Mouse (Mus musculus): ENCODE data around the gene D230025D16Rik.
A peak's percentile ranks its signal among the peaks of the same experiment; 100 is the strongest.
"Not testable (repeated sequence)": the region's sequence is repeated elsewhere in the genome, so short reads cannot be mapped to it uniquely, and the experiment has no call there.

Gene D230025D16Rik

DNA sequence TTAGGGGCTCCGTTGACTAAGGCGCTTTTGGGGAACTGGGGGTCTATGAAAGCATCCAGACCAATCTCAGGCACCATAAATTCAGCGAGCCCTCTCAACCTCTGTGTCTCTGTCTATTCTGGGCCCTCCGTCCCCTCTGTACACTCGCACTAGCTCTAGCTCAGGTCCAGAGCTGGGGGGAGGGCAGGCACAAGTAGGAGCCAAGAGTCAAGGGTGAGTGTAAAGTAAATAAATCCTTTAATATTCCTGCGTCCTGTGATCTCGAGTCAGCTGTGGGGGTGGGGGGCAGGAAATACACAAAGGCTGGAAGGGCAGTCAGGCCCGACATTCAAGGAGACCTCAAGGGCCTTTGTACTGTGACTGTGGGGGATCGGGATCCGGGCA lies 44.1 kb downstream of the D230025D16Rik start:
- DNase-seq: no peak

- no peak for DNase-seq
These were observed 44.6 kb downstream of the D230025D16Rik start, which contains the start of gene Hsf4 for GRCm38 (mm10) chr8:105269461-105269947. Gene Hsf4, plus strand, starts transcription at chr8:105269801.

DNA sequence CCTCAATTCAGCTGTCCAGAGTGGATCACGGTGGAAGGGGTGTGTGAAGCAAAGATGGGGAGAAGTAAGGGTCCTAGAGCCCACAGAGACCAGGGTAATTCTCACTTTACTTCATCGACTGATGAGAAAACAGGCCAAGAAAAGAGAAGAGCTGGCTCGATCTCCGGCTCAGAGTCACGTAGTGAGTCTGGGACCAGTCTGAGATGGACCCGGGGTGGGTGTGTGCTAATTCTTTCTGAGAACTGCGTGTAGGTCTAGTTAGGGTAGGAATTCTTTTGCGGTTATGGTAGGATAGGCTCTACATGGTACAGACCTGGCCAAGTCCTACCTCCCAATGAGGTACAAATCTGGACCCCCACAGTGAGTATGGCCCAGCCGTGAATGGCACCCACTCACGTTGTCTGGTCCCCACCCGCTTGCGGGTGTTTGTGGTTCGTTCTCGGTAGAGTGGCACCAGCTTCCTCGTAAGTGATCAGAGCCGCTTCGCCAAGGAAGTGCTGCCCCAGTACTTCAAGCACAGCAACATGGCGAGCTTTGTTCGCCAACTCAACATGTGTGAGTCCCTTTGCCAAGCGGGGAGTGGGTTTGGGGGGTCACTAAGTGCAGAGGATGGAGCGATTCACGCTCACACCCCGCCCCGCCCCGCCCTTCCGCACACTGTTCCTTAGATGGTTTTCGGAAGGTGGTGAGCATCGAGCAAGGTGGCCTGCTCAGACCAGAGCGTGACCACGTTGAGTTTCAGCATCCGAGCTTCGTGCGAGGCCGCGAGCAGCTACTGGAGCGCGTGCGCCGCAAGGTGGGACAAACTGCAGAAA lies 45.4 kb downstream of the D230025D16Rik start:
- DNase-seq: no peak

- no peak for DNase-seq
These were observed 45.9 kb downstream of the D230025D16Rik start for GRCm38 (mm10) chr8:105270916-105271186.

DNA sequence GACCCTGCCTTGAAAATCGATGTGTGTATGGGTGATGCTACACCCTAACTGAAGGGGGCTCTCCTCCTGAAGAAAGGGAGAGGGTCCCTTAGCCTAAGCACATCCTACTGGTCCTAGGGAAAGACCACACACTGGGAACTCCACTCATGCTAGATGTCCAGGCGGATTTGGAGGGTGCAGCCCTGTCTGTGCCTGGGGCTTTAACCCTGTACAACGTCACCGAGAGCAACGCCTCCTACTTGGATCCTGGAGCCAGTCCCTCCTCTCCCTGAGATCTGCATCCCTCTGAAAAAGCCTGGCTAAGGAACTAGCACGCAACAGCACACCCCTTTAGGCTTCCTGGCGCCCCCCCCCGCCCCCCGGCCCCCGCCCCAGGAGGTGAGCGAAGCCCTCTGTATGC lies 50.4 kb downstream of the D230025D16Rik start:
- no peak for DNase-seq

GRCm38 (mm10) chr8:105275840-105276239 lies 50.9 kb downstream of the D230025D16Rik start, which contains the start of gene Nol3:
Gene Nol3, plus strand, starts transcription at chr8:105276140.
- no peak for DNase-seq

- DNase-seq: no peak
These were observed 51.6 kb downstream of the D230025D16Rik start for GRCm38 (mm10) chr8:105276292-105277120.

DNA sequence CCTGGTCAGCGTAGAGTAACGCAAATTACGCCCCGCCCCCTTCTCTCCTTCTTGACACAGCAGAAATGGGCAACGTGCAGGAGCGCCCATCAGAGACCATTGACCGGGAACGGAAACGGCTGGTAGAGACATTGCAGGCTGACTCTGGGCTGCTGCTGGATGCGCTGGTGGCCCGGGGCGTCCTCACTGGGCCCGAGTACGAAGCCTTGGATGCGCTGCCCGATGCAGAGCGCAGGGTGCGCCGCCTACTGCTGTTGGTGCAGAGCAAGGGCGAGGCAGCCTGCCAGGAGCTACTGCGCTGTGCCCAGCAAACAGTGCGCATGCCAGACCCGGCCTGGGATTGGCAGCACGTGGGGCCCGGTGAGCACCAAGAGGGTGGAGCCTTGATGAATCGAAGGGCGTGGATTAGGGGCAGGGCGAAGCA lies 54.0 kb downstream of the D230025D16Rik start:
- no peak for DNase-seq

- DNase-seq: no peak
These were observed 55.6 kb downstream of the D230025D16Rik start for GRCm38 (mm10) chr8:105280567-105280966.

DNA sequence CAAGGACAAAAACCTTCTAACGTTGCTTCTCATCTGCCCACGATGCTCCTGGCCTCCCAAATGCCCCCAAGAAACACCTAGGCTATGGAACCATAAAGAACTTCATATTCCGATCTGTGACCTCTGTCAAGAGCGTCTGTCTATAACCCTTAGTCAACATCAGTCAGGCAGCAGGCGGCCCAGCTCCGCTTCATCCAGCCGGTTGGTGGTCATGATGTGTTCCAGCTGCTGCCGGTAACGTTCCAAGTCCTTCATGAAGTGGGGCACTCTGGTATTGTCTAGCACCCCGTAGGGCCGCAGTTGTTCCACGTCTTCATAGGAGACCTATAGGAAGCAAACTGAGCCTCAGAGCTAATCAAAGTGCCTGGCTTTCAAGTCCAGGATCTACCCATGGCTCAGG lies 56.9 kb downstream of the D230025D16Rik start:
- DNase-seq: no peak

- DNase-seq: no peak
These were observed 57.3 kb downstream of the D230025D16Rik start for GRCm38 (mm10) chr8:105282239-105282638.

DNA sequence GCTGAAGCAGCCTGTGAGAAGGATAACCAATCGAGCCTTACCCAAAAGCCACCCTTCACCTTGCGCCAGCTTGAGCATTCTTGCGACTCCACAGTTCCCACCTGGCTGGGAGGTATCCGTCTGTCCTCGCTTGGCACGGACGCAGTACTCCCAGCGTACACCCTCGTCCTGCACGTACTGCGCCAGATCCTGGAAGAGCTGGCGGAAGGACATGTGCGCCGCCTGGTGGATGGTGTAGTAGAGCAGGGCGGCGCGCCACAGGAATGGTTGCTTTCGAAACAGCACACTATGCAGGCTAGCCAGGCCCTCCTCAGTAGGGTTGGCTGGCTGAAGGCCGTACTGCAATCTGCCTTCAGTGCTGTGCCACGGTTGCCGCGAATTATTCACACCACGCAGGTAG lies 58.1 kb downstream of the D230025D16Rik start:
- DNase-seq: no peak

DNA sequence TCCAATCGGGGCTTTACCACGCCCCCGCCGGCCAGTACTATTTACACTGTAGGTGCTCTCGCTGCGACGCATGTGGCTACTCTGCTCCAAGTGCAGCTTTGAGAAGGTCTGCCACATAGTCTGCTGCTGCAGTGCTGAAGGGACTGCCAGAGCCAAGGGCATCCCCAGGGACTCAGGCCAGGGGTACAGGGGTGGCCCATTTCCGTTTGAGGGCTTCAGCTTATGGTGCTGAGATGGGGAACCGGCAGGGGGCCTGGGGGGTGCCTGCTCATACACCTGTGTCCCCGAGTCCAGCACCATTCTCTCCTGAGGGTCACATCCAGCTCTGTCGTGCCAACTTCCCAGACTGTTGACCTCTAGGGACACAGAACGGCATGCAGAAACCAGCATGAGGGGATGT lies 60.6 kb downstream of the D230025D16Rik start:
- no peak for DNase-seq

GRCm38 (mm10) chr8:105286907-105287306 lies 62.0 kb downstream of the D230025D16Rik start:
- no peak for DNase-seq

DNA sequence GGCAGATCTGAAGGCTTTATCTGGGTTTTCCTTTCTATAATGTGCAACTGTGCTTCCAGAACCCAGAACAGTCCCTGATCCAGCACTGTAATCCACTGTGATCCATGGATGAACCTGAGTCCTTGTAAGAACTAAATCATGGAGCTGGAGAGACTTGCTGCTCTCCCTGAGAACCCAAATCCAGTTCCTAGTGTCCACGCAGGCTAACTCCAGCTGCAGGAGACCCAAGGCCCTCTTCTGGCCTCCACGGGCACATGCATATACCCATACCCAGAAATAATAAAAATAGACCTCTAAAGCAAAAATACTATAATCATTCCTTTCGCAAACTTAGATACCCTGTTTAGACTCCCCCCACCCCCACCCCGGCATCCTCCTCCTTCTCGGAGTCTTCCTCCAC lies 63.3 kb downstream of the D230025D16Rik start:
- no peak for DNase-seq

GRCm38 (mm10) chr8:105288958-105289732 lies 64.2 kb downstream of the D230025D16Rik start:
- peak; percentile 92 to 93 for DNase-seq

DNA sequence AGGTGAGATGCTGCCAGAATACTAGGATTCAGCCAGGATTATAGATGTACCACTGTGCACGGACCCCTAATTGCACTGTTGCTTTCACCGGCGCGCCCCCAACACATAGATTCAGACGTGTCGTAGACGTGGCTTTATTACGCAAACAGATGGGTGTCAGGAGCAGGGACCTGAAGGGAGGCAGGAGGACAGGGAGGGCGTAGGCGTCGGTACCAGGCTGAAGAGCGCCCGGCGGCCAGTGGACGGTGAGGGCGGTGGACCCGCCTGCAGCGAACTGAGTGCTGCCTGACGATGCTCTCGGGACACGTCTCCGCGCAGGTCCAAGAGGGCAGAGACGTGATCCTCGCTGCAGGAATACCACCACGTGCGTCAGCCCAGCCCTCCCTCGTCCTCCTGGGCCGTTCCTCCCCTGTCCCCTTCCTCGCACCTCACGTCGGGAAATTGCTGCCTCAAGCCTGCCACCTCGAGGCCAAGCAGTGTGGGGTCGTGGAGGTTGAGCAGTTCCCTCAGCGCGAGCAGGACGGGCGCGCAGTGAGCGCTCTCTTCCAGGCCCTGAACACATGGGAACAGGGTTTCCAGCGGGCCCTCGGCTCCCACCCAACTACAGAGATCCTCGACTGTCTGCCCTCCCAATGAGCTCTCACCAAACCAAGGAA lies 65.0 kb downstream of the D230025D16Rik start, which contains the start of gene 4931428F04Rik:
4931428F04Rik (minus strand) TSS at position 60 of the 656 bp plus-strand sequence.
- DNase-seq: peak; percentile 53 to 55

DNA sequence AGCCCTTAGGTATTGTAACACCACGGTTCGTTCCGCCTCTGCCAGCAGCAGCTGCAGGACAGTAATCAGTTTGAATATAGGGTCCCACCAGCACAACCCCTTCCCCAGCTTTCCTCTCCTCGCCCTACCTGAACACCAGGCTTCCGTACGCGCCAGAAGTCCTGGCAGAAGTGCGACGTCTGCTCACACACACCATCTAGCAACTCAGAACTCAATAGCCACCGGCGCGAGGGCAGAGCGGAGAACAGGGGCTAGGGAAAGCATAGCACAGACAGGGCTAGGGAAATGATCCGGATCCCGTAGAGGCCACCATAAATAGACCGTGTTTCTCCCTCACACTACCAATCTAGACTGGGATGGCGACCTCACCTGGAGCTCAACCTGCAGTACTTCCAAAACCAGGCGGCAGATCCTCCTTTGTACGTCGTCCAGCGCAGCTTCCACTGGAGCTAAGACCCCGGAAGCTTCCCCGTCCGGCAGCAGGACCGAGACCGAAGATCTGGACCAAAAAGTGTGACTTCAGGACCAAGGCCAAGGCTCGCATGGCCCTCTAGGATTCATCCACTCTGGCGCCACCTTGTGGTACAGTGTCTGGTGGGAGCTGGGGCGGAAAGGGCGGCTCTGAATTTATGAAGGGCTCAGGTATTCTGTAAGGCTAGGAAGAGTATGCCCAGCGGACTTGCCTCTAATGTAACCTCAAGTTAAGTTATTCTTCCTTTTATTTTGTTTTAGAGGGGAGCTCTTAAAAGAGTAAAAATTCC lies 65.8 kb downstream of the D230025D16Rik start:
- peak; percentile 63 to 74 for DNase-seq

DNA sequence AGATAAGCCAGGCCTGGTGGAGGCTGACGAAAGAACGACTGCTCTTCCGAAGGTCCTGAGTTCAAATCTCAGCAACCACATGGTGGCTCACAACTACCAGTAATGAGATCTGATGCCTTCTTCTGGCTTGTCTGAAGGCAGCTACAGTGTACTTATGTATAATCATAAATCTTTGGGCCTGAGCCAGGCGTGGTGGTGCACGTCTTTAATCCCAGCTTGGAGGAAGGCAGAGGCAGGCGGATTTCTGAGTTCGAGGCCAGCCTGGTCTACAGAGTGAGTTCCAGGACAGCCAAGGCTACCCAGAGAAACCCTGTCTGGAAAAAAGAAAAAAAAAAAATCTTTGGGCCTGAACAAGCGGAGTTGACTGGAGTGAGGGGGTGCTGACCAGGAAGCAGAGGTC lies 66.4 kb downstream of the D230025D16Rik start:
- not testable (repeated sequence) for DNase-seq

DNA sequence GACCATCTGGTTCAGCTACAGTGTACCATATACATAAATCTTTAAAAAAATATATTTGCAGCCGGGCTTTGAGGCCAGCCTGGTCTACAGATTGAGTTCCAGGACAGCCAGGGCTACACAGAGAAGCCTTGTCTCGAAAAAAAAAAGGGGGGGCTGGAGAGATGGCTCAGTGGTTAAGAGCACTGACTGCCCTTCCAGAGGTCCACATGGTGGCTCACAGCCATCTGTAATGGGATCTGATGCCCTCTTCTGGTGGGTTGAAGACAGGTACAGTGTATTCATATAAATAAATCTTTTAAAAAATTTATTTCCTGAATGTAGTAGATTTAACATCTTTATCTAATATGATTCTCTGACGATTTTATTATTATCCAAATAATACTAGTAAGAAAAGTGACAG lies 66.9 kb downstream of the D230025D16Rik start:
- not testable (repeated sequence) for DNase-seq

GRCm38 (mm10) chr8:105292471-105292870 lies 67.5 kb downstream of the D230025D16Rik start:
- no peak for DNase-seq
